Mouse (Mus musculus): ENCODE results near the gene Gosr2. TPM values are rescaled to one million over a fixed set of nuclear protein-coding genes. Genes with fewer than 3 reads are reported as not detected.
"Not testable (repeated sequence)": the region's sequence is repeated elsewhere in the genome, so short reads cannot be mapped to it uniquely, and the experiment has no call there.

The Gosr2 gene
- total and polyA plus RNA-seq, 3 experiments: 33.2 to 49.7 (median 37.8) TPM

- H3K79me2 ChIP-seq (replicated peaks; ENCODE audit: control insufficient read depth, insufficient read depth, low read length): 0 out of 2 replicates have a peak, but pooled peaks cover 5% of the 10 kb centered on the region
- TF ChIP-seq EP300 (IDR thresholded peaks at IDR 0.05; ENCODE audit: insufficient read depth, low read depth, low read length) (no peak), POLR2A (IDR thresholded peaks at IDR 0.05; ENCODE audit: insufficient read depth, low read depth, low read length) (no peak), CTCF (IDR thresholded peaks at IDR 0.05) (no peak)
- peaks cover 30% of the 10 kb centered on the region for H3K36me3 ChIP-seq (ENCODE audit: control insufficient read depth, insufficient read depth, low read length)
- H3K4me1 ChIP-seq (ENCODE audit: control insufficient read depth, insufficient read depth, low read length): peaks cover 15% of the 10 kb centered on the region
- intact Hi-C loops (cut with DNase I): no loop called here
- no peak overlapping the region; the same call in 1 of the 2 replicates for H3K27ac ChIP-seq
- 33% methylated on average over 6 of the region's 6 CpGs for WGBS
- no peak for DNase-seq
- no peak overlapping the region for H3K9ac ChIP-seq (ENCODE audit: low read depth, low read length)
- H3K27me3 ChIP-seq (ENCODE audit: control insufficient read depth, insufficient read depth, low read length): no peaks in the 10 kb centered on the region
- H3K4me3 ChIP-seq: no peak overlapping the region
These were observed 9.3 kb downstream of the Gosr2 start for GRCm38 (mm10) chr11:103688271-103688979.

- DNase-seq: no peak
- no peak overlapping the region for H3K4me3 ChIP-seq
- H3K79me2 ChIP-seq (replicated peaks; ENCODE audit: control insufficient read depth, insufficient read depth, low read length): 0 out of 2 replicates have a peak, but pooled peaks cover 5% of the 10 kb centered on the region
- TF ChIP-seq POLR2A (IDR thresholded peaks at IDR 0.05; ENCODE audit: insufficient read depth, low read depth, low read length) (no peak), EP300 (IDR thresholded peaks at IDR 0.05; ENCODE audit: insufficient read depth, low read depth, low read length) (no peak), CTCF (IDR thresholded peaks at IDR 0.05) (no peak)
- intact Hi-C loops (cut with DNase I): no loop called here
- no peak overlapping the region for H3K27ac ChIP-seq
- H3K27me3 ChIP-seq (ENCODE audit: control insufficient read depth, insufficient read depth, low read length): no peaks in the 10 kb centered on the region
- peaks cover 25% of the 10 kb centered on the region for H3K36me3 ChIP-seq (ENCODE audit: control insufficient read depth, insufficient read depth, low read length)
- H3K9ac ChIP-seq (ENCODE audit: low read depth, low read length): no peak overlapping the region
- 60% methylated on average over 6 of the region's 6 CpGs for WGBS
- peaks cover 15% of the 10 kb centered on the region for H3K4me1 ChIP-seq (ENCODE audit: control insufficient read depth, insufficient read depth, low read length)
These were observed 11.0 kb downstream of the Gosr2 start for GRCm38 (mm10) chr11:103686706-103687105.

GRCm38 (mm10) chr11:103685261-103685736, 12.4 kb downstream of the Gosr2 start:
- DNase-seq: no peak
- TF ChIP-seq CTCF (IDR thresholded peaks at IDR 0.05) (no peak), EP300 (IDR thresholded peaks at IDR 0.05; ENCODE audit: insufficient read depth, low read depth, low read length) (no peak), POLR2A (IDR thresholded peaks at IDR 0.05; ENCODE audit: insufficient read depth, low read depth, low read length) (no peak)
- Histone ChIP-seq H3K27ac (no peak overlapping the region), H3K4me1 (ENCODE audit: control insufficient read depth, insufficient read depth, low read length) (peaks cover 8% of the 10 kb centered on the region), H3K4me3 (no peak overlapping the region), H3K36me3 (ENCODE audit: control insufficient read depth, insufficient read depth, low read length) (peaks cover 18% of the 10 kb centered on the region), H3K79me2 (replicated peaks; ENCODE audit: control insufficient read depth, insufficient read depth, low read length) (0 out of 2 replicates have a peak, but pooled peaks cover 3% of the 10 kb centered on the region), H3K9ac (ENCODE audit: low read depth, low read length) (no peak overlapping the region), H3K27me3 (ENCODE audit: control insufficient read depth, insufficient read depth, low read length) (no peaks in the 10 kb centered on the region)
- WGBS: 62% methylated on average over 7 of the region's 7 CpGs
- intact Hi-C loops (cut with DNase I): no loop called here

GRCm38 (mm10) chr11:103683667-103684334, 13.9 kb downstream of the Gosr2 start:
- peaks cover 7% of the 10 kb centered on the region for H3K36me3 ChIP-seq (ENCODE audit: control insufficient read depth, insufficient read depth, low read length)
- no peak overlapping the region for H3K27ac ChIP-seq
- DNase-seq: no peak
- intact Hi-C loops (cut with DNase I): no loop called here
- 79% methylated on average over 11 of the region's 11 CpGs for WGBS
- H3K4me3 ChIP-seq: no peak overlapping the region
- H3K9ac ChIP-seq (ENCODE audit: low read depth, low read length): no peak overlapping the region
- H3K79me2 ChIP-seq (replicated peaks; ENCODE audit: control insufficient read depth, insufficient read depth, low read length): no peaks in the 10 kb centered on the region
- no peak for TF ChIP-seq POLR2A (IDR thresholded peaks at IDR 0.05; ENCODE audit: insufficient read depth, low read depth, low read length)
- TF ChIP-seq EP300 (IDR thresholded peaks at IDR 0.05; ENCODE audit: insufficient read depth, low read depth, low read length): no peak
- TF ChIP-seq CTCF (IDR thresholded peaks at IDR 0.05): no peak
- no peaks in the 10 kb centered on the region for H3K27me3 ChIP-seq (ENCODE audit: control insufficient read depth, insufficient read depth, low read length)
- no peaks in the 10 kb centered on the region; the same call in 1 of the 2 replicates for H3K4me1 ChIP-seq (ENCODE audit: control insufficient read depth, insufficient read depth, low read length)

- H3K4me3 ChIP-seq; H3K27me3 ChIP-seq (ENCODE audit: control insufficient read depth, insufficient read depth, low read length); H3K79me2 ChIP-seq (replicated peaks; ENCODE audit: control insufficient read depth, insufficient read depth, low read length); H3K36me3 ChIP-seq (ENCODE audit: control insufficient read depth, insufficient read depth, low read length); H3K9ac ChIP-seq (ENCODE audit: low read depth, low read length); H3K4me1 ChIP-seq (ENCODE audit: control insufficient read depth, insufficient read depth, low read length); H3K27ac ChIP-seq: not testable (repeated sequence)
- peak; percentile 30 to 45 for DNase-seq
- TF ChIP-seq CTCF (IDR thresholded peaks at IDR 0.05): peak; percentile 72
- 44% methylated on average over 2 of the region's 2 CpGs for WGBS
- intact Hi-C loops (cut with DNase I): loop anchor here (5.0 kb wide), 1 partner anchor 45 kb away; no protein-coding TSS in a partner anchor
These were observed 20.7 kb downstream of the Gosr2 start for GRCm38 (mm10) chr11:103677042-103677441.

GRCm38 (mm10) chr11:103675556-103675955, 22.1 kb downstream of the Gosr2 start:
- WGBS: 62% methylated on average over 3 of the region's 3 CpGs
- no peaks in the 10 kb centered on the region for H3K79me2 ChIP-seq (replicated peaks; ENCODE audit: control insufficient read depth, insufficient read depth, low read length)
- no peaks in the 10 kb centered on the region for H3K27me3 ChIP-seq (ENCODE audit: control insufficient read depth, insufficient read depth, low read length)
- no peak overlapping the region for H3K9ac ChIP-seq (ENCODE audit: low read depth, low read length)
- intact Hi-C loops (cut with DNase I): loop anchor here (1.0 to 5.0 kb wide), 2 partner anchors 36 to 47 kb away; no protein-coding TSS in a partner anchor
- H3K4me3 ChIP-seq: no peak overlapping the region
- DNase-seq: peak; percentile 30 to 41
- H3K27ac ChIP-seq: no peak overlapping the region
- H3K4me1 ChIP-seq (ENCODE audit: control insufficient read depth, insufficient read depth, low read length): no peaks in the 10 kb centered on the region
- peak; percentile 90 for TF ChIP-seq CTCF (IDR thresholded peaks at IDR 0.05)
- no peak for TF ChIP-seq POLR2A (IDR thresholded peaks at IDR 0.05; ENCODE audit: insufficient read depth, low read depth, low read length)
- no peaks in the 10 kb centered on the region for H3K36me3 ChIP-seq (ENCODE audit: control insufficient read depth, insufficient read depth, low read length)
